Mouse (Mus musculus): Measurements from ENCODE around the gene Vwc2.

DNA sequence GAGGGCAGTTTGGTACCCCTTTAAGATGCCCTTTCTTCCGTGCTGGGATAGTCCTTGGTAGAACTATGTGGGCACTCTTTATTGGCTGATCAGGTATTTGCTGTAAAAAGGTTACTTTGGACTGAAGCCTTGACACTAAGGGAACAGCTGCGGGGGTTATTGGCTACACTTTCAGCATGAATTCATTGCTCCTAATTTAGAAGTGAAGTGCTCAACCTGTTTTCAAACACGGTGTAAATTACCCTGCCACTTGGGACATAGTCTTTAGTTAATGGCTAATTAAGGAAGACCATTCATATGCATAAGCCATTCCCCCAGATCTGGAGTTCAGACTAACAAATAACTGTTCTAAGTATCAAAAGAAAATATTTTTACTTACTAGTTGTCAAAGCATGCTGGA lies 2.7 kb downstream of the Vwc2 start:
- TF ChIP-seq CTCF (IDR thresholded peaks at IDR 0.05) = no peak
- TF ChIP-seq EP300 (IDR thresholded peaks at IDR 0.05) = no peak

Data from lung, postnatal 0 days (tissue).